Mouse (Mus musculus): Measurements from ENCODE around the gene Ranbp9.
"Not testable (repeated sequence)": the region's sequence is repeated elsewhere in the genome, so short reads cannot be mapped to it uniquely, and the experiment has no call there.

Ranbp9 gene

GRCm38 (mm10) chr13:43496660-43497059 lies 15.6 kb upstream of the Ranbp9 start:
- no peak for DNase-seq (ENCODE audit: low read depth in 2 of 2, low spot score in 2 of 2)

GRCm38 (mm10) chr13:43495645-43496044 lies 14.6 kb upstream of the Ranbp9 start:
- no peak for DNase-seq (ENCODE audit: low read depth in 2 of 2, low spot score in 2 of 2)

GRCm38 (mm10) chr13:43493725-43494124 lies 12.6 kb upstream of the Ranbp9 start:
- DNase-seq (ENCODE audit: low read depth in 2 of 2, low spot score in 2 of 2), result no peak

GRCm38 (mm10) chr13:43493058-43493481 lies 12.0 kb upstream of the Ranbp9 start:
- no peak for DNase-seq (ENCODE audit: low read depth in 2 of 2, low spot score in 2 of 2)

GRCm38 (mm10) chr13:43486501-43487213 lies 5.6 kb upstream of the Ranbp9 start:
- no peak for DNase-seq (ENCODE audit: low read depth in 2 of 2, low spot score in 2 of 2)

GRCm38 (mm10) chr13:43485278-43485976 lies 4.3 kb upstream of the Ranbp9 start:
- DNase-seq (ENCODE audit: low read depth in 2 of 2, low spot score in 2 of 2), result no peak

- no peak for DNase-seq (ENCODE audit: low read depth in 2 of 2, low spot score in 2 of 2)
Observed at GRCm38 (mm10) chr13:43482782-43483181, 1.7 kb upstream of the Ranbp9 start.

- no peak for DNase-seq (ENCODE audit: low read depth in 2 of 2, low spot score in 2 of 2)
Observed at GRCm38 (mm10) chr13:43481859-43482245, 770 bp upstream of the Ranbp9 start.

- DNase-seq (ENCODE audit: low read depth in 2 of 2, low spot score in 2 of 2), result no peak
Observed at GRCm38 (mm10) chr13:43480595-43480956, 506 bp downstream of the Ranbp9 start.

- DNase-seq (ENCODE audit: low read depth in 2 of 2, low spot score in 2 of 2), result no peak
Observed at GRCm38 (mm10) chr13:43479767-43480571, 1.1 kb downstream of the Ranbp9 start.

GRCm38 (mm10) chr13:43479024-43479705 lies 1.9 kb downstream of the Ranbp9 start:
- no peak for DNase-seq (ENCODE audit: low read depth in 2 of 2, low spot score in 2 of 2)

GRCm38 (mm10) chr13:43478586-43478985 lies 2.5 kb downstream of the Ranbp9 start:
- no peak for DNase-seq (ENCODE audit: low read depth in 2 of 2, low spot score in 2 of 2)

GRCm38 (mm10) chr13:43477098-43477697 lies 3.9 kb downstream of the Ranbp9 start:
- DNase-seq (ENCODE audit: low read depth in 2 of 2, low spot score in 2 of 2), result no peak

- no peak for DNase-seq (ENCODE audit: low read depth in 2 of 2, low spot score in 2 of 2)
Observed at GRCm38 (mm10) chr13:43476226-43476625, 4.9 kb downstream of the Ranbp9 start.

GRCm38 (mm10) chr13:43474722-43475121 lies 6.4 kb downstream of the Ranbp9 start:
- DNase-seq (ENCODE audit: low read depth in 2 of 2, low spot score in 2 of 2), result no peak

GRCm38 (mm10) chr13:43471861-43472260 lies 9.2 kb downstream of the Ranbp9 start:
- DNase-seq (ENCODE audit: low read depth in 2 of 2, low spot score in 2 of 2), result not testable (repeated sequence)

GRCm38 (mm10) chr13:43469607-43470006 lies 11.5 kb downstream of the Ranbp9 start:
- DNase-seq (ENCODE audit: low read depth in 2 of 2, low spot score in 2 of 2), result no peak

GRCm38 (mm10) chr13:43464605-43465004 lies 16.5 kb downstream of the Ranbp9 start:
- no peak for DNase-seq (ENCODE audit: low read depth in 2 of 2, low spot score in 2 of 2)

- no peak for DNase-seq (ENCODE audit: low read depth in 2 of 2, low spot score in 2 of 2)
Observed at GRCm38 (mm10) chr13:43457161-43457560, 23.9 kb downstream of the Ranbp9 start.

GRCm38 (mm10) chr13:43454431-43454830 lies 26.7 kb downstream of the Ranbp9 start:
- DNase-seq (ENCODE audit: low read depth in 2 of 2, low spot score in 2 of 2), result no peak
